Mouse (Mus musculus): ENCODE measurements around the gene Kcnk2. TPM values are rescaled to one million over a fixed set of nuclear protein-coding genes. Genes with fewer than 3 reads are reported as not detected.

The Kcnk2 gene
- total RNA-seq (2023) = not detected

DNA sequence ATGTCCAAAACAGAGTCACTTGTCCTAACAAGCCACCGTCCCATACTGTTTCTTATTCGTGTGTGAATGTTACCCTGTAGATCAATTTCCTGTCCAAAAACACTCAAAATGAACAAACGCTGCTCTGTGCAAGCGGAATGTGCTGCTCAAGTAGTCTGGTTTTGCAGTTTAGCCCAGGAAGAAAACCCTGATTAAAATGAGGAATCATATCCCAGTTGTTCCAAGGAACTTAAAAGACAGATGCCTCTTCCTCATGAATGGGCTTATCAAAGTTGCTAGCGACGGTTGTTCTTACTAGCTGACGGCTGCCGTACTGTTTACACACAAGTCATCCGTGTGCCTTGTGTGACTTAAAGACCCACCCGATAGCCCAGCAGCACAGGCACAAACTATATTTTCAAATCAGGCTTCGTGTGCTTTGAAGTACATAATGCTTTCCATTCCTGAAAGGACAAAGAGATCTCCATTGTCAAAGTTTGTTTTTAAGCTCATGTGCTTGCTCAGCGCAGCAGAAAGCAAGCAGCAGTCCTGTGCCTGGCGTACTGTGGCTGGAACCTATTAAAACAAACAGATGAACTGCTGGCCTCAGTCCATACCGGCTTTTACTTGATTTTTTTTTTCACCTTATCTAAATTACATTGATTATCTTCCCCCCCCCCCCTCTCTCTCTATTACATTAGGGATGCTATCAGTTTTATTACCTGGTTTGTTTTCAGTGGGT is at the start of gene Kcnk2:
Gene Kcnk2, minus strand, starts transcription at position 51 of the 721 bp plus-strand sequence.

